Mouse (Mus musculus): ENCODE data around the gene Arhgap22. TPM values are rescaled to one million over a fixed set of nuclear protein-coding genes. Genes with fewer than 3 reads are reported as not detected.

Arhgap22 gene
- total RNA-seq, 1 experiment: 5.7 TPM

DNA sequence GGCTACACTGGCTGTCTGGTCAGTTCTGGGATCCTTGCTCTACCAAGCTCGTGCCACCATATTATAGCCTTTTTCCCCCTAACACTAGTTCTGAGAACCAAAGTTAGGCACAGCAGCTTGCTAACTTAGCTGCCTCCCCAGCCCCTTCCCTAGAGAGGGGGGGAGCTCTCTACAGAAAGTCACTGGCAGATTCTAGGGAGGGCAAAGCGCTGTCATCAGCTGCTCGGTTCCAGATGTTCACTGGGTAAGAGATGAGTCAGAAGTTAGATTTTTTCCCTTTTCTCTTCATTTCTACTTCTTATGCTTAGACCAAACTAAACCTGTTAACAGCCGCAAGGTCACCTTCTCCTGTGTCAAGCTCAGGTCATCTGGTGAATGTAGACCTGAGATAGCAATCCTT is 16.8 kb downstream of the Arhgap22 start:
- TF ChIP-seq CHD2 (IDR thresholded peaks at IDR 0.05; ENCODE audit: low read depth, low read length) (no peak), ZNF384 (IDR thresholded peaks at IDR 0.05; ENCODE audit: low read depth, low read length) (no peak), MAFK (IDR thresholded peaks at IDR 0.05; ENCODE audit: insufficient read depth, low read depth, low read length) (no peak), HCFC1 (IDR thresholded peaks at IDR 0.05; ENCODE audit: borderline replicate concordance, insufficient read depth, low read length) (no peak), ZC3H11A (IDR thresholded peaks at IDR 0.05; ENCODE audit: borderline replicate concordance, low read depth, low read length) (no peak)
- no peaks in the 10 kb centered on the region for H3K4me1 ChIP-seq (ENCODE audit: control insufficient read depth in 2 of 2, insufficient read depth in 2 of 2, low read length in 2 of 2, poor library complexity in 1 of 2)
- H3K9ac ChIP-seq (ENCODE audit: insufficient read depth, low read depth, low read length, poor library complexity, severe bottlenecking): no peak overlapping the region
- DNase-seq (ENCODE audit: low read depth, low spot score): no peak
- no peaks in the 10 kb centered on the region for H3K36me3 ChIP-seq (ENCODE audit: control insufficient read depth, insufficient read depth, low read length, poor library complexity, severe bottlenecking)
- no peaks in the 10 kb centered on the region for H3K9me3 ChIP-seq (ENCODE audit: control insufficient read depth, insufficient read depth, low read depth, low read length)
- H3K27ac ChIP-seq (ENCODE audit: insufficient read depth, low read depth, low read length, poor library complexity, severe bottlenecking): no peak overlapping the region
- no peak overlapping the region for H3K4me3 ChIP-seq (ENCODE audit: insufficient read depth in 1 of 2, low read depth in 1 of 2, low read length in 2 of 2, poor library complexity in 1 of 2, severe bottlenecking in 1 of 2)
- in situ Hi-C loops (cut with MboI; ENCODE audit: low sequenced_read_pairs in 2 of 2, unreplicated experiment in 2 of 2): no loop called here

DNA sequence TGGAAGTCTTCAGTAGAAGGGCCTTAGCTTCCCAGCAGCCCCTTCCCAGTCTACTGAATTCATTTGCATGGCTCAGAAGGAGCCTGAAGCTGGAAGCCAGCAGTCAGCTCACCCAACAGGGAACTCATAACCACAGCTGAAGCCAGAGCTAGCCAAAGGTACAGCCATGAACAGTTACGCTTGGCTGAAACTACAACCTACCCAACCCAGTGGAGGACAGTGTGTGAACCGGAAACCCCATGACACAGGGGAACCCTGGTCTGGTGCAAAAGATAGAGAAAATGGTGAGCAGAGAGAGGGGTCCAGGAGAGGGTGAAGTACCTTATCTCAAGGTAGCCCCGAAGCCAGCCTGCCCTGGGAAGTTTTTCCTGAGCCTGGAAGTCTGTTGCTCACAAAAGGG is 17.5 kb downstream of the Arhgap22 start:
- no peak for TF ChIP-seq MAFK (IDR thresholded peaks at IDR 0.05; ENCODE audit: insufficient read depth, low read depth, low read length)
- no peak for TF ChIP-seq ZC3H11A (IDR thresholded peaks at IDR 0.05; ENCODE audit: borderline replicate concordance, low read depth, low read length)
- TF ChIP-seq HCFC1 (IDR thresholded peaks at IDR 0.05; ENCODE audit: borderline replicate concordance, insufficient read depth, low read length): no peak
- no peak for TF ChIP-seq CHD2 (IDR thresholded peaks at IDR 0.05; ENCODE audit: low read depth, low read length)
- no peak for TF ChIP-seq ZNF384 (IDR thresholded peaks at IDR 0.05; ENCODE audit: low read depth, low read length)
- in situ Hi-C loops (cut with MboI; ENCODE audit: low sequenced_read_pairs in 2 of 2, unreplicated experiment in 2 of 2): no loop called here
- no peaks in the 10 kb centered on the region for H3K36me3 ChIP-seq (ENCODE audit: control insufficient read depth, insufficient read depth, low read length, poor library complexity, severe bottlenecking)
- H3K4me1 ChIP-seq (ENCODE audit: control insufficient read depth in 2 of 2, insufficient read depth in 2 of 2, low read length in 2 of 2, poor library complexity in 1 of 2): no peaks in the 10 kb centered on the region
- H3K4me3 ChIP-seq (ENCODE audit: insufficient read depth in 1 of 2, low read depth in 1 of 2, low read length in 2 of 2, poor library complexity in 1 of 2, severe bottlenecking in 1 of 2): no peak overlapping the region
- no peaks in the 10 kb centered on the region for H3K9me3 ChIP-seq (ENCODE audit: control insufficient read depth, insufficient read depth, low read depth, low read length)
- no peak for DNase-seq (ENCODE audit: low read depth, low spot score)
- no peak overlapping the region for H3K27ac ChIP-seq (ENCODE audit: insufficient read depth, low read depth, low read length, poor library complexity, severe bottlenecking)
- no peak overlapping the region for H3K9ac ChIP-seq (ENCODE audit: insufficient read depth, low read depth, low read length, poor library complexity, severe bottlenecking)

DNA sequence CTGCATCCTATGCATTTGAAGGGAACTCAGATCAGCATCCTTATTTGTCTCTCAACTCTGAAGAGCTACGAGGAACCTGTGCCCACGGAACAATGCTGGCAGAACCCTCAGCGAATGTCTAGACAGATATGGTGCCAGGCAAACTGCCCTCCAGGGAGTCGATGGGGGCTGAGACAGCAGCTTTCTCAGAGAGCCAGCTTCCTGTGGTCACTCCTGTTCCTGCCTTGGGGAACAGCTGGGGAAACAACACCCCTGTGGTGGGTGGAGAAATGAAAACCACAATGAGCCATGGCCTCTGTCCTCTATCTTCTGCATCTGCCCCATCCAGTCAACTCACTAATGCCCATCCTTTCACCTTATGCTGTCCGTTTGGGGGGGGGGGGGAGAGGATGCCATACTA is 18.2 kb downstream of the Arhgap22 start:
- DNase-seq (ENCODE audit: low read depth, low spot score): no peak
- no peak overlapping the region for H3K4me3 ChIP-seq (ENCODE audit: insufficient read depth in 1 of 2, low read depth in 1 of 2, low read length in 2 of 2, poor library complexity in 1 of 2, severe bottlenecking in 1 of 2)
- H3K36me3 ChIP-seq (ENCODE audit: control insufficient read depth, insufficient read depth, low read length, poor library complexity, severe bottlenecking): no peaks in the 10 kb centered on the region
- no peaks in the 10 kb centered on the region for H3K9me3 ChIP-seq (ENCODE audit: control insufficient read depth, insufficient read depth, low read depth, low read length)
- in situ Hi-C loops (cut with MboI; ENCODE audit: low sequenced_read_pairs in 2 of 2, unreplicated experiment in 2 of 2): no loop called here
- H3K27ac ChIP-seq (ENCODE audit: insufficient read depth, low read depth, low read length, poor library complexity, severe bottlenecking): no peak overlapping the region
- no peaks in the 10 kb centered on the region for H3K4me1 ChIP-seq (ENCODE audit: control insufficient read depth in 2 of 2, insufficient read depth in 2 of 2, low read length in 2 of 2, poor library complexity in 1 of 2)
- no peak for TF ChIP-seq ZNF384 (IDR thresholded peaks at IDR 0.05; ENCODE audit: low read depth, low read length)
- TF ChIP-seq CHD2 (IDR thresholded peaks at IDR 0.05; ENCODE audit: low read depth, low read length): no peak
- TF ChIP-seq HCFC1 (IDR thresholded peaks at IDR 0.05; ENCODE audit: borderline replicate concordance, insufficient read depth, low read length): no peak
- no peak for TF ChIP-seq MAFK (IDR thresholded peaks at IDR 0.05; ENCODE audit: insufficient read depth, low read depth, low read length)
- no peak for TF ChIP-seq ZC3H11A (IDR thresholded peaks at IDR 0.05; ENCODE audit: borderline replicate concordance, low read depth, low read length)
- no peak overlapping the region for H3K9ac ChIP-seq (ENCODE audit: insufficient read depth, low read depth, low read length, poor library complexity, severe bottlenecking)

DNA sequence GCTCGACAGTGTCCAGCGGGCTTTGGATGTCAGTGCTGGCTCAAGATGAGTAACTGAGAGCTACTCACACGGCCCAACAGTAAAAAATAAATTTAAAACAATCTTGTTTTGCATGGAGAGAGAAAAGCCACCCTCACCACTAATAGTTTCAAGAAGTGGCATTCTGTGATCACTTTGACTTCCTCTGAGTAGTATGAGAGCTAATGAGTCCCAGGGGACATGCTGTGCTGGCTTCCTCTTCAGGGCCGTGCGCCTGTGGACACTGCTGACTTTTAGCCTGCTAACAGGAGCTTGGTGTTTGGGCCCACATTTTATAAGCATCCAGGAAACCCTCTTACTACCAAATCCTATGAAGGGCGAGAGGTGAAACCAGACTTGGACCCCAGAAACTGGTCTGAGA is 21.8 kb downstream of the Arhgap22 start:
- Histone ChIP-seq H3K9me3 (ENCODE audit: control insufficient read depth, insufficient read depth, low read depth, low read length) (no peaks in the 10 kb centered on the region), H3K27ac (ENCODE audit: insufficient read depth, low read depth, low read length, poor library complexity, severe bottlenecking) (no peak overlapping the region), H3K4me3 (ENCODE audit: insufficient read depth in 1 of 2, low read depth in 1 of 2, low read length in 2 of 2, poor library complexity in 1 of 2, severe bottlenecking in 1 of 2) (no peak overlapping the region), H3K36me3 (ENCODE audit: control insufficient read depth, insufficient read depth, low read length, poor library complexity, severe bottlenecking) (no peaks in the 10 kb centered on the region), H3K9ac (ENCODE audit: insufficient read depth, low read depth, low read length, poor library complexity, severe bottlenecking) (no peak overlapping the region), H3K4me1 (ENCODE audit: control insufficient read depth in 2 of 2, insufficient read depth in 2 of 2, low read length in 2 of 2, poor library complexity in 1 of 2) (no peaks in the 10 kb centered on the region)
- in situ Hi-C loops (cut with MboI; ENCODE audit: low sequenced_read_pairs in 2 of 2, unreplicated experiment in 2 of 2): no loop called here
- TF ChIP-seq CHD2 (IDR thresholded peaks at IDR 0.05; ENCODE audit: low read depth, low read length): no peak
- TF ChIP-seq MAFK (IDR thresholded peaks at IDR 0.05; ENCODE audit: insufficient read depth, low read depth, low read length): no peak
- TF ChIP-seq HCFC1 (IDR thresholded peaks at IDR 0.05; ENCODE audit: borderline replicate concordance, insufficient read depth, low read length): no peak
- no peak for TF ChIP-seq ZC3H11A (IDR thresholded peaks at IDR 0.05; ENCODE audit: borderline replicate concordance, low read depth, low read length)
- no peak for TF ChIP-seq ZNF384 (IDR thresholded peaks at IDR 0.05; ENCODE audit: low read depth, low read length)
- DNase-seq (ENCODE audit: low read depth, low spot score): no peak

DNA sequence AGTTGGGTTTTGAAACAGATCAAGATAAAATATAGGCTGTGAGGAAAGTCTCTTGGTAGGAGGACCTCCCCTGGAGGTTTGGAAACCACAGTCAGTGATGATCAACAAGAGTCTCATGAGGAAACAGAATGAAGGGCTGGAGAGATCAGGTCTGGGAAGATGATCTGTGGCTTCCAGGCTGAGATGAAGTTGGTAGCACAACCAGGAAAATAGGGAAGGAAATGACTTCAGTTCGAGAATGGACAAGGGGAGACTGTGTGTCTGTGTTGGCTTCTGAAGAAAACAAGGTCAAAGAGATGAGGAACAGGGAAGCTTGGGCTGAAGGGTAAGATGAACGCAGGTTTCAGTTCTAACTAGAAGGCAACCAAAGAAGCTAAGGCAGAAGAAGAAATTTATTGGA is 26.6 kb downstream of the Arhgap22 start:
- Histone ChIP-seq H3K9ac (ENCODE audit: insufficient read depth, low read depth, low read length, poor library complexity, severe bottlenecking) (no peak overlapping the region), H3K4me3 (ENCODE audit: insufficient read depth in 1 of 2, low read depth in 1 of 2, low read length in 2 of 2, poor library complexity in 1 of 2, severe bottlenecking in 1 of 2) (no peak overlapping the region), H3K9me3 (ENCODE audit: control insufficient read depth, insufficient read depth, low read depth, low read length) (no peaks in the 10 kb centered on the region), H3K27ac (ENCODE audit: insufficient read depth, low read depth, low read length, poor library complexity, severe bottlenecking) (no peak overlapping the region), H3K36me3 (ENCODE audit: control insufficient read depth, insufficient read depth, low read length, poor library complexity, severe bottlenecking) (no peaks in the 10 kb centered on the region), H3K4me1 (ENCODE audit: control insufficient read depth in 2 of 2, insufficient read depth in 2 of 2, low read length in 2 of 2, poor library complexity in 1 of 2) (no peaks in the 10 kb centered on the region)
- TF ChIP-seq CHD2 (IDR thresholded peaks at IDR 0.05; ENCODE audit: low read depth, low read length) (no peak), ZNF384 (IDR thresholded peaks at IDR 0.05; ENCODE audit: low read depth, low read length) (no peak), ZC3H11A (IDR thresholded peaks at IDR 0.05; ENCODE audit: borderline replicate concordance, low read depth, low read length) (no peak), HCFC1 (IDR thresholded peaks at IDR 0.05; ENCODE audit: borderline replicate concordance, insufficient read depth, low read length) (no peak), MAFK (IDR thresholded peaks at IDR 0.05; ENCODE audit: insufficient read depth, low read depth, low read length) (no peak)
- in situ Hi-C loops (cut with MboI; ENCODE audit: low sequenced_read_pairs in 2 of 2, unreplicated experiment in 2 of 2): no loop called here
- no peak for DNase-seq (ENCODE audit: low read depth, low spot score)
